Mouse (Mus musculus) kidney, embryonic 14.5 days (tissue): ENCODE measurements around the gene Tm9sf3. TPM values are rescaled to one million over a fixed set of nuclear protein-coding genes. Genes with fewer than 3 reads are reported as not detected.

Experiments used
- ATAC-seq: fragments of 200-750 bp; cut with Nextera tagmentation; 2 replicates; pipeline ENCODE4 v1.8.0; 2017; ENCODE audit warnings: moderate number of reproducible peaks, mild to moderate bottlenecking, moderate TSS enrichment, moderate library complexity; ENCODE audit not compliant: low FRiP score, low TSS enrichment
- H3K27ac ChIP-seq: fragments of 300-500 bp; sonication (generic); 2 replicates; pipeline ENCODE4 v1.5.1; 2014; ENCODE audit warnings: low read depth, mild to moderate bottlenecking, low read length, moderate library complexity, mixed read lengths
- H3K27me3 ChIP-seq: fragments of 300-500 bp; sonication (generic); 2 replicates; pipeline ENCODE4 v1.6.1; 2014; ENCODE audit warnings: mild to moderate bottlenecking, low read length; ENCODE audit not compliant: control insufficient read depth, insufficient read depth
- H3K36me3 ChIP-seq: fragments of 300-500 bp; sonication (generic); 2 replicates; pipeline ENCODE4 v1.6.1; 2014; ENCODE audit warnings: low read length, mixed read lengths; ENCODE audit not compliant: control insufficient read depth, insufficient read depth
- H3K4me1 ChIP-seq: fragments of 300-500 bp; sonication (generic); 2 replicates; pipeline ENCODE4 v1.6.1; 2014; ENCODE audit warnings: low read length, mixed read lengths; ENCODE audit not compliant: control insufficient read depth, insufficient read depth
- H3K4me2 ChIP-seq: fragments of 300-500 bp; sonication (generic); replicated peaks from 2 replicates; pipeline ENCODE4 v1.6.1; 2014; ENCODE audit warnings: low read depth, mild to moderate bottlenecking, low read length
- H3K4me3 ChIP-seq: fragments of 300-500 bp; sonication (generic); 2 replicates; pipeline ENCODE4 v1.5.1; 2014; ENCODE audit warnings: mild to moderate bottlenecking, low read length
- H3K9ac ChIP-seq: fragments of 300-500 bp; sonication (generic); 2 replicates; pipeline ENCODE4 v1.6.1; 2014; ENCODE audit warnings: low read depth, mild to moderate bottlenecking, low read length, moderate library complexity
- H3K9me3 ChIP-seq: fragments of 300-500 bp; sonication (generic); 2 replicates; pipeline ENCODE4 v1.6.1; 2016; ENCODE audit warnings: low read length; ENCODE audit not compliant: control insufficient read depth
- WGBS: fragments of 180-500 bp; shearing (Covaris S2); extraction: QIAGEN DNeasy Blood & Tissue Kit; methylation state at CpG from one replicate; pipeline ENCODE4 v1.1.7; 2014; 5-methylcytosine and 5-hydroxymethylcytosine counted together
- polyA plus RNA-seq: library from polyadenylated mRNA; unstranded; fragments of >200 nt; fragmentation: Nextera tagmentation; extraction: Ambion mirVana; gene quantifications from 2 replicates; pipeline ENCODE4 v1.2.1, GENCODE M21; 2014

Tm9sf3 gene
- polyA plus RNA-seq, 1 experiment from 2014 or later: 149 TPM

GRCm38 (mm10) chr19:41176881-41177280, 86.9 kb downstream of the Tm9sf3 start:
- ATAC-seq: no peak
- Histone ChIP-seq H3K4me3 (no peak overlapping the region), H3K4me2 (no peak overlapping the region), H3K4me1 (no peaks in the 10 kb centered on the region), H3K9me3 (no peaks in the 10 kb centered on the region), H3K27ac (no peak overlapping the region), H3K27me3 (no peaks in the 10 kb centered on the region), H3K36me3 (no peaks in the 10 kb centered on the region), H3K9ac (no peak overlapping the region)
- WGBS: 80% methylated on average over 2 of the region's 2 CpGs

- 83% methylated on average over 5 of the region's 5 CpGs for WGBS
- Histone ChIP-seq H3K36me3 (no peaks in the 10 kb centered on the region), H3K4me2 (no peak overlapping the region), H3K4me3 (no peak overlapping the region), H3K9me3 (no peaks in the 10 kb centered on the region), H3K27me3 (no peaks in the 10 kb centered on the region), H3K4me1 (no peaks in the 10 kb centered on the region), H3K9ac (no peak overlapping the region), H3K27ac (no peak overlapping the region)
- no peak for ATAC-seq
These were observed 97.9 kb downstream of the Tm9sf3 start for GRCm38 (mm10) chr19:41165914-41166235.

- no peaks in the 10 kb centered on the region for H3K27me3 ChIP-seq
- no peak overlapping the region for H3K4me2 ChIP-seq
These were observed 98.5 kb downstream of the Tm9sf3 start for GRCm38 (mm10) chr19:41165144-41165913.

GRCm38 (mm10) chr19:41164447-41165095, 99.2 kb downstream of the Tm9sf3 start:
- ATAC-seq: no peak
- Histone ChIP-seq H3K4me2 (no peak overlapping the region), H3K9ac (no peak overlapping the region), H3K4me3 (no peak overlapping the region), H3K36me3 (no peaks in the 10 kb centered on the region), H3K4me1 (no peaks in the 10 kb centered on the region), H3K27ac (no peak overlapping the region), H3K9me3 (no peaks in the 10 kb centered on the region), H3K27me3 (no peaks in the 10 kb centered on the region)
- 63% methylated on average over 10 of the region's 10 CpGs for WGBS

More at GRCm38 (mm10) chr19:41165144-41165913, 98.5 kb downstream of the Tm9sf3 start:
- Histone ChIP-seq H3K4me3 (no peak overlapping the region), H3K9ac (no peak overlapping the region), H3K36me3 (no peaks in the 10 kb centered on the region), H3K9me3 (no peaks in the 10 kb centered on the region), H3K4me1 (no peaks in the 10 kb centered on the region), H3K27ac (no peak overlapping the region)
- WGBS: 69% methylated on average over 14 of the region's 14 CpGs
- ATAC-seq: no peak

Other genes with a start within 250 kb of the Tm9sf3 start
- 0.16 and 0.19 TPM in 2 replicates for gene Dntt, start 234.7 kb downstream of the Tm9sf3 start, polyA plus RNA-seq
- gene Opalin, start 186.9 kb downstream of the Tm9sf3 start, polyA plus RNA-seq: not detected in 2 replicates
- not detected in 2 replicates for gene Tll2, start 57.2 kb downstream of the Tm9sf3 start, polyA plus RNA-seq
- 0.77 and 1.6 TPM in 2 replicates for gene Pik3ap1, start 121.1 kb upstream of the Tm9sf3 start, polyA plus RNA-seq
- gene Lcor, start 218.6 kb upstream of the Tm9sf3 start, polyA plus RNA-seq: 18.0 and 19.7 TPM in 2 replicates